Mouse (Mus musculus) hindbrain, embryonic 12.5 days (tissue): ENCODE measurements at regions not wholly inside any gene's neighbourhood (a gene's known extent, or its start where the extent isn't known, plus 50 kb on each side); places are given as distances from the start of the nearest gene placed in this dataset.

Source experiments
- ATAC-seq: fragments of 200-750 bp; cut with Nextera tagmentation; 2 replicates; pipeline ENCODE4 v1.8.0; 2017; ENCODE audit warnings: moderate TSS enrichment; ENCODE audit not compliant: low FRiP score
- H3K27ac ChIP-seq: fragments of 300-500 bp; sonication (generic); 2 replicates; pipeline ENCODE4 v1.5.1; 2016; ENCODE audit warnings: mild to moderate bottlenecking
- H3K27me3 ChIP-seq: fragments of 300-500 bp; sonication (generic); 2 replicates; pipeline ENCODE4 v1.6.1; 2016; ENCODE audit warnings: mild to moderate bottlenecking
- H3K36me3 ChIP-seq: fragments of 300-500 bp; sonication (generic); 2 replicates; pipeline ENCODE4 v1.6.1; 2016; ENCODE audit warnings: mild to moderate bottlenecking
- H3K4me1 ChIP-seq: fragments of 300-500 bp; sonication (generic); 2 replicates; pipeline ENCODE4 v1.6.1; 2016
- H3K4me2 ChIP-seq: fragments of 300-500 bp; sonication (generic); replicated peaks from 2 replicates; pipeline ENCODE4 v1.6.1; 2016; ENCODE audit warnings: mild to moderate bottlenecking
- H3K4me3 ChIP-seq: fragments of 300-500 bp; sonication (generic); 2 replicates; pipeline ENCODE4 v1.5.1; 2016; ENCODE audit warnings: mild to moderate bottlenecking
- H3K9ac ChIP-seq: fragments of 300-500 bp; sonication (generic); 2 replicates; pipeline ENCODE4 v1.6.1; 2016; ENCODE audit warnings: mild to moderate bottlenecking, moderate library complexity
- H3K9me3 ChIP-seq: fragments of 300-500 bp; sonication (generic); replicated peaks from 2 replicates; pipeline ENCODE4 v1.6.1; 2016; ENCODE audit warnings: mild to moderate bottlenecking
- WGBS: fragments of 180-500 bp; shearing (Covaris S2); methylation state at CpG from one replicate; pipeline ENCODE4 v1.1.7; 2016; 5-methylcytosine and 5-hydroxymethylcytosine counted together

DNA sequence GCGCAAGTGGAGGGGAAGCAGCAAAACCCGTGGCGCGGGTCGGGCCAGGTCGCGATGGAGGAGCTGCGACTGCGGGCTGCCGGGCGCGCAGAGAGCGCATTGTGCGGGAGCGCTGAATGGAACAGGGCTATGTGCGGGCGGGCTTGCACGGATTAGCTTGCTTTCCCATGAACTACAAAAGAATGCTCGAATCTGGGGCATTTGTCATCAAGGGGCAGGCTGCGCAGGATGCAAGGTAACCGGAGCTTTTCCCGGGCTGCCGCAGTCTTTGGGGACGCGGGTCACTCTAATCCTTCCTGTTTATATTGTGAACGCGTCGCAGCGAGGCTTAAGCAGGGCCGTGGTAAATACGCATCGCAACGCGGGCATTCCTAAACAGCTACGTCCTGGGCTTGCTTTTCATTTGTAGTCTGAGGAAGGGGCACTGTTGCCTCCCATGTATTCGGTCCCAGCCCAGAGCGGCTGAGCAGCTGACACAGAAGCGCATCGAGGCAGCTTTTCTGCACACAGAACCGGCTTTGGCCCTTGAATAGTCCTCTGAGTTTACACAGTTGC, 64.8 kb upstream of the Akt3 start:
- no peaks in the 10 kb centered on the region for H3K36me3 ChIP-seq
- under 1% methylated on average over 40 of the region's 40 CpGs for WGBS
- peak overlapping the region; percentile 76 for H3K4me2 ChIP-seq
- H3K4me3 ChIP-seq: peak overlapping the region; percentile 43
- no peaks in the 10 kb centered on the region for H3K4me1 ChIP-seq
- peak; percentile 81 for ATAC-seq
- H3K27ac ChIP-seq: peak overlapping the region; percentile 66
- peaks cover 8% of the 10 kb centered on the region; the same call in 1 of the 2 replicates for H3K9me3 ChIP-seq
- 0 out of 2 replicates have a peak, but pooled peaks cover 4% of the 10 kb centered on the region for H3K27me3 ChIP-seq
- H3K9ac ChIP-seq: peak overlapping the region; percentile 58

- 0 out of 2 replicates have a peak, but pooled peaks cover 4% of the 10 kb centered on the region for H3K27me3 ChIP-seq
- H3K9ac ChIP-seq: peak overlapping the region; percentile 58
- peaks cover 8% of the 10 kb centered on the region; the same call in 1 of the 2 replicates for H3K9me3 ChIP-seq
- H3K4me3 ChIP-seq: peak overlapping the region; percentile 43
- H3K4me2 ChIP-seq: peak overlapping the region; percentile 76
- no peaks in the 10 kb centered on the region for H3K36me3 ChIP-seq
- 4% methylated on average over 6 of the region's 6 CpGs for WGBS
- H3K4me1 ChIP-seq: no peaks in the 10 kb centered on the region
- H3K27ac ChIP-seq: peak overlapping the region; percentile 66
- ATAC-seq: peak; percentile 76
Observed at GRCm38 (mm10) chr1:177322307-177322685, 64.3 kb upstream of the Akt3 start.

GRCm38 (mm10) chr1:177321655-177322306, 63.8 kb upstream of the Akt3 start:
- WGBS: 33% methylated on average over 5 of the region's 5 CpGs
- no peak overlapping the region for H3K4me3 ChIP-seq
- 0 out of 2 replicates have a peak, but pooled peaks have one; percentile 20 for ATAC-seq
- H3K4me1 ChIP-seq: no peaks in the 10 kb centered on the region
- H3K9me3 ChIP-seq: peaks cover 5% of the 10 kb centered on the region; the same call in 1 of the 2 replicates
- H3K36me3 ChIP-seq: no peaks in the 10 kb centered on the region
- 0 out of 2 replicates have a peak, but pooled peaks cover 4% of the 10 kb centered on the region for H3K27me3 ChIP-seq
- H3K9ac ChIP-seq: no peak overlapping the region
- H3K4me2 ChIP-seq: peak overlapping the region; percentile 76; the same call in 1 of the 2 replicates
- no peak overlapping the region for H3K27ac ChIP-seq

DNA sequence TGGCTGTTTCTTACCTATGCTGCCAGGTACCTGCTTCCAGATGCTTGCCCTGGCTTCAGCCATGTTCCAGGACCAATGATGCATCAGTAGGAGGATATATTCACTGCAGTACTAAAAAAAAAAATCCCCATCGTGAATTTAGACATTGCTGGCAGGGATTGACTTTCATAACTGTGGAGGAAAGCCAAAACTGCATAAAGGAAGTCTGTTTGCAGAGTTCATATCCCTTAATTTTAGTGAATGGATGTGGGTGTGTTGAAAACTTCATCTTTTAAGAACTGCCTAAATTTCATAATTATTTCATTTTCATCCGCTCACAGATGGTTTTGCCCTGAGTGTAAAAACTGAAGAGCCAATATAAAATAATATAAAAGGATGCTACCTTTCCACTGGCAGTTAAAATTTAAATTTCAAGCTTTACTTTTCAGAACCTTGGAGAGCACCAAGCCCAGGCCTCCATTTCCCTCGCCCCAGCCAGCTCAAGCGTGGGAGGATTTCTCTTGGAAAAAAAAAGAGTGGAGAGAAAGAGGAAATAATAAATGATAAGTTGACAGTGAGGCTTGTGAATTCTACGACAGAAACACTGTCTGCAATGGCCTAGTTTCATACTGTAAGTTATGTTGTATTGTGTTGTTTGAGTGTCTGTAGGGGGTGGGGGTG, 50.3 kb upstream of the Akt3 start:
- Histone ChIP-seq H3K9ac (no peak overlapping the region), H3K36me3 (no peaks in the 10 kb centered on the region), H3K4me3 (no peak overlapping the region), H3K4me2 (no peak overlapping the region), H3K9me3 (no peaks in the 10 kb centered on the region), H3K27ac (no peak overlapping the region), H3K4me1 (peaks cover 8% of the 10 kb centered on the region; the same call in 1 of the 2 replicates), H3K27me3 (no peaks in the 10 kb centered on the region)
- no peak for ATAC-seq
- 37% methylated on average over 5 of the region's 5 CpGs for WGBS
